Mouse (Mus musculus): ENCODE data around the gene Me3.

Me3 gene

DNA sequence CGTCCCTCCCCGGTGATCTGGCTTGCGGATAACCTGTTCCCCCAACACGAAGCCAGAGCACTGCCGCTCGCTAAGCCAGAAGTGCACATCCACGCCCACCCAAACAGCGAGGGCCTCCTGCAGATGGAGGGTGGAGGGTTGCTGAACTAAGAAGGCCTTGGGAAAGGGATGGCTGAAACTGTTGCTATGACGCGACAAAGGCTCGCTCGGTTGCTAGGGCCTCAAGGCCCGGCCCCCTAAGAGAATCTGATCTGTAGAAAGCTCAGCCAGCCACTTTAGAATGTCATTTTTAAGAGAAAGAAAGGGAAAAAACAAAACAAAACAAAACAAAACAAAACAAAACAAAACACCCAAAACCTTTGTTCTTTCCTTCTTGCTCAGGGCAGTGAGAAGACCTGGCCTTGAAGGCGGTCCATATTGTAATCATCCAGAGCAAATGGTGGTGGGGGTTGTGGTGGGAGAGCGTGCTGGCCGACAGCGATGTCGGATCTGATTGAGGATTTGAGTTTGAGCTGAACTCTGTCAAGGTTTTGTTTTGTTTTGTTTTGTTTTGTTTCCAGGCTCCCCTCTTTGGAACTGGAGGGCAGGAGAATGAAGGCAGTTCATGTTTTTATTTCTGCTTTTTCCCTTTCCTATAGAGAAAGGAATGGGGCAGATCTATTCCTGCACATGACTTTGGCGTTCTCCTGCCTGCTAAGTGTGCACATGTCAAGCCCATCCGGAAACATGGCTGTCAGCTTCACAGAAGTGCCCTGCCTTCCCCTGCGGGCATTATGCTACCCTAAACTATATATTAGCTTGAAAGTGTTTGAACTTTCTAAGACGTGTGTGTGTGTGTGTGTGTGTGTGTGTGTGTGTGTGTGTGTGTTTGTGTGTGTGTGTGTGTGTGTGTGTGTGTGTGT is 271.5 kb downstream of the Me3 start, which contains the start of gene Ccdc81:
Gene Ccdc81 (minus strand): TSS at position 188 of the 902 bp plus-strand sequence.
- no peak for DNase-seq (ENCODE audit: low spot score in 2 of 2)
